In genomic region chr15:98533881-98534627, GRCm38 (mm10) we compare ENCODE assay signal across 8 mouse cellular contexts. TPM values are rescaled to one million over a fixed set of nuclear protein-coding genes. Genes with fewer than 3 reads are reported as not detected.
DNase-seq lines count a peak whose midpoint lies in the region; ATAC-seq lines count a peak whose summit lies in the region.

Gene Kansl2, minus strand, starts transcription at chr15:98534264.

- peak within 1 kb of the TSS; percentile 94 for H3K9ac ChIP-seq in lung, embryonic 16.5 days (ENCODE audit: low read length)

- H3K27me3 ChIP-seq in lung, embryonic 16.5 days (ENCODE audit: control insufficient read depth, insufficient read depth, low read depth, low read length) = no peaks in the 10 kb centered on the region

- DNase-seq in MEL-GATA-1-ER (ENCODE audit: extremely low read depth, low read depth) = peak; percentile 99
- DNase-seq in cerebellum, adult 8-10 months = peak; percentile 98
- DNase-seq in forelimb bud, embryonic 11.5 days (ENCODE audit: low read depth, low spot score) = peak; percentile 99
- peak; percentile 98 for DNase-seq in layer of hippocampus, adult 9-10 months (ENCODE audit: low spot score)
- DNase-seq in ovary, postnatal 10 days (ENCODE audit: low spot score) = peak; percentile 90
- DNase-seq in thymus, postnatal 10 days (ENCODE audit: low spot score in 2 of 2) = peak; percentile 97 to 99

- peaks cover 18% of the 10 kb centered on the region for H3K36me3 ChIP-seq in lung, embryonic 16.5 days (ENCODE audit: control insufficient read depth, insufficient read depth, low read length)

- ATAC-seq in hematopoietic stem cell, adult 5-6 weeks (replicated peaks in 1 of 2; ENCODE audit: insufficient read depth in 1 of 2, low FRiP score in 2 of 2, low TSS enrichment in 1 of 2, low read depth in 1 of 2, poor library complexity in 2 of 2, severe bottlenecking in 2 of 2) = peak; percentile 100
- ATAC-seq in lung, embryonic 16.5 days (ENCODE audit: low read depth) = peak; percentile 100

- H3K9me3 ChIP-seq in lung, embryonic 16.5 days (ENCODE audit: control insufficient read depth, low read length) = no peaks in the 10 kb centered on the region

- WGBS in lung, embryonic 16.5 days = 0% methylated on average over 58 of the region's 70 CpGs

- peak within 1 kb of the TSS; percentile 99 for H3K27ac ChIP-seq in lung, embryonic 16.5 days (ENCODE audit: low read length)

- H3K4me2 ChIP-seq in lung, embryonic 16.5 days (ENCODE audit: low read depth, low read length) = peak within 1 kb of the TSS; percentile 81

- peak within 1 kb of the TSS; percentile 92 for H3K4me3 ChIP-seq in lung, embryonic 16.5 days (ENCODE audit: low read length)

- peaks cover 12% of the 10 kb centered on the region for H3K4me1 ChIP-seq in lung, embryonic 16.5 days (replicated peaks; ENCODE audit: control insufficient read depth, insufficient read depth, low read length)

RNA-seq across cellular contexts. Expression of gene Kansl2, which starts in this region (rescaled TPM):
- 55.2 and 57.8 TPM in 2 replicates for total RNA-seq in hematopoietic stem cell, adult 5-6 weeks (2017)
- polyA plus RNA-seq in lung, embryonic 16.5 days (2015; fragmentation: Nextera tagmentation; extraction: Ambion mirVana) = 86.3 and 89.9 TPM in 2 replicates

Comparison
In these comparisons a context has a peak if more than half of its experiments do, and no peak if none do; other contexts are left out.
1. Peak in every context shown above with its lines: DNase-seq, ATAC-seq, H3K4me3 ChIP-seq and H3K27ac ChIP-seq.